Mouse (Mus musculus) cortical plate, adult 2 months (tissue): ENCODE data around the gene Rmnd5b.

Source experiments
- CTCF ChIP-seq: fragments of 200-500 bp; IDR thresholded peaks from 2 replicates; pipeline ENCODE4 v1.5.1; 2011; ENCODE audit warnings: mild to moderate bottlenecking, control low read depth, low read length; ENCODE audit not compliant: insufficient read depth; ENCODE audit errors: extremely low read depth
- POLR2A ChIP-seq: fragments of 200-500 bp; IDR thresholded peaks from 2 replicates; pipeline ENCODE4 v1.6.1; 2011; ENCODE audit warnings: mild to moderate bottlenecking, low read length, control low read depth; ENCODE audit not compliant: insufficient read depth; ENCODE audit errors: extremely low read depth

DNA sequence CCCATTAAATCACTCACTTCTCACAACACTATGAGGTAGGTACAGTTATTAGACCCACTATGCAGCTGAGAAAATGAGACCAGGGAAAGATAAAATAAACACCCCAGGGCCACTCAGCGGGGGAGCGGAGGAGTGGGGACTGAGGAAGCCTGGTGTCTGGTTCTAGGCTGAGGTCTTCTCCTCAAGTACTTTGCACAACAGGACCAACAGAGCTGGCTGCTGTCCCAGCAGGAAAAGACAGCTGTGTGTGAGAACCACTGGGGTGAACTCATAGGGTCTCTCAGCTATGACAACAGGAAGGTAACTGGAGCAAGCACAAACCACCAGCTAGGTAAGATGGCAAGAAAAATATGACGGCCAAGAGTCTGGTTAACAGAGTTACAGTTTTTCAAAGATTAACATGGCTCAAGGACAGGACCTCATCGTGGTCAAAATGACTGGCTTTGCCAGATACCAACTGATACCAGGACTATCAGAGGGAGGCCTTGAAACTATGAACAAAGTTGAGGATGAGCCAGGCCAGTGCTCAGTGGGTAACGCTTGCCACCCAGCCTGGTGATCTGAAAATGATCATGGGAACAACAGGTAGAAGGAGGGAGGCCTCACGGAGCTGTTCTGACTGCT lies 3.5 kb downstream of the Rmnd5b start:
- TF ChIP-seq CTCF (no peak), POLR2A (no peak)
